9 mouse cellular contexts compared by ENCODE assay signal in genomic region chr6:29143608-29144007, GRCm38 (mm10). TPM values are rescaled to one million over a fixed set of nuclear protein-coding genes. Genes with fewer than 3 reads are reported as not detected.
A peak's percentile ranks its signal among the peaks of the same experiment; 100 is the strongest.
DNase-seq lines count a peak whose midpoint lies in the region; ATAC-seq and TF ChIP-seq lines count a peak whose summit lies in the region.
"Had no signal": no experiment of that assay in that cellular context is flagged by ENCODE, and none has a peak within 500 bp of the region (broad histone marks: within the 10 kb centered on the region; RNA-seq: fewer than 3 reads in every experiment).

No protein-coding gene starts in this region.

- no peak overlapping the region for H3K27ac ChIP-seq in left cerebral cortex, adult 2 months
- H3K27ac ChIP-seq in midbrain, embryonic 16.5 days (ENCODE audit: low read length), result peak overlapping the region; percentile 39; the same call in 1 of the 2 replicates
- H3K27ac ChIP-seq: embryonic facial prominence, embryonic 15.5 days had no signal

- no peaks in the 10 kb centered on the region for H3K27me3 ChIP-seq in midbrain, embryonic 16.5 days (ENCODE audit: control insufficient read depth, insufficient read depth, low read depth, low read length)
- H3K27me3 ChIP-seq: embryonic facial prominence, embryonic 15.5 days had no signal

- TF ChIP-seq CTCF in left cerebral cortex, adult 2 months (IDR thresholded peaks at IDR 0.05), result peak; percentile 90

- peak; percentile 41 for DNase-seq in left cerebral cortex, adult 11 months (ENCODE audit: low spot score)
- DNase-seq in left cerebral cortex, adult 8-10 months (ENCODE audit: low spot score in 2 of 2), result no peak
- DNase-seq in MN1 (ENCODE audit: low spot score), result peak; percentile 69
- DNase-seq in cerebellum, adult 9-11 months, result peak; percentile 52
- DNase-seq in gastrocnemius, postnatal 14 days, result peak; percentile 49
- peak; percentile 66 to 75 for DNase-seq in left cerebral cortex, adult 2 months (ENCODE audit: extremely low spot score in 1 of 2, low spot score in 2 of 2)

- H3K9me3 ChIP-seq in midbrain, embryonic 16.5 days (replicated peaks; ENCODE audit: control insufficient read depth, low read length, poor library complexity, severe bottlenecking), result no peaks in the 10 kb centered on the region
- H3K9me3 ChIP-seq: embryonic facial prominence, embryonic 15.5 days had no signal

- H3K9ac ChIP-seq in midbrain, embryonic 16.5 days (ENCODE audit: low read depth, low read length), result no peak overlapping the region
- H3K9ac ChIP-seq: embryonic facial prominence, embryonic 15.5 days had no signal

- intact Hi-C loops in gastrocnemius, postnatal 14 days (cut with DNase I; ENCODE audit: low total_unique reads), result loop anchor here (2.0 to 10.0 kb wide), 2 partner anchors 53 to 199 kb away; no protein-coding TSS in a partner anchor
- intact Hi-C loops in left cerebral cortex, adult 2 months (cut with DNase I), result loop anchor here (2.0 to 5.0 kb wide), 5 partner anchors 51 to 611 kb away; partner anchors contain the start of gene Lrrc4

- 0 out of 2 replicates have a peak, but pooled peaks have one; percentile 56 for ATAC-seq in midbrain, embryonic 16.5 days
- no peak for ATAC-seq in activated CD4-positive, CD25-positive, alpha-beta regulatory T cell, adult 4 months

- H3K36me3 ChIP-seq in midbrain, embryonic 16.5 days (ENCODE audit: control insufficient read depth, insufficient read depth, low read length), result peaks cover 2% of the 10 kb centered on the region; the same call in 1 of the 2 replicates

- no peak overlapping the region for H3K4me3 ChIP-seq in left cerebral cortex, adult 2 months
- no peak overlapping the region for H3K4me3 ChIP-seq in midbrain, embryonic 16.5 days (ENCODE audit: low read depth, low read length)
- H3K4me3 ChIP-seq: embryonic facial prominence, embryonic 15.5 days had no signal

- 41% methylated on average over 5 of the region's 5 CpGs for WGBS in midbrain, embryonic 16.5 days

- H3K4me2 ChIP-seq in midbrain, embryonic 16.5 days (ENCODE audit: low read length), result no peak overlapping the region
- H3K4me2 ChIP-seq: embryonic facial prominence, embryonic 15.5 days had no signal

- H3K4me1 ChIP-seq in midbrain, embryonic 16.5 days (ENCODE audit: control insufficient read depth, insufficient read depth, low read length), result no peaks in the 10 kb centered on the region
- H3K4me1 ChIP-seq: embryonic facial prominence, embryonic 15.5 days had no signal

RNA-seq across cellular contexts. Expression of gene Rbm28, which starts 21.2 kb away (rescaled TPM):
- total RNA-seq in left cerebral cortex, adult 8-10 months (2022), result 10 to 100 TPM; 29.5 to 37.0 (median 34.2) TPM
- 10 to 100 TPM; 13.6 to 13.8 TPM for total RNA-seq in gastrocnemius, postnatal 14 days (2021)
- total RNA-seq in left cerebral cortex, adult 2 months (2021), result 10 to 100 TPM; 51.0 to 52.3 TPM
- 43.1 and 43.4 TPM in 2 replicates for polyA plus RNA-seq in midbrain, embryonic 16.5 days (2015; fragmentation: Nextera tagmentation; extraction: Ambion mirVana)
- polyA plus RNA-seq in activated CD4-positive, CD25-positive, alpha-beta regulatory T cell, adult 4 months (2017; shearing (Covaris generic)), result 10 to 100 TPM; 44.7 to 54.4 TPM

RNA-seq across cellular contexts. Expression of gene Prrt4, which starts 35.8 kb away (rescaled TPM):
- 1 to 10 TPM; 3.8 to 4.7 (median 4.4) TPM for total RNA-seq in left cerebral cortex, adult 8-10 months (2022)
- total RNA-seq in gastrocnemius, postnatal 14 days (2021), result under 1 TPM; 0.64 to 0.88 TPM
- 1 to 10 TPM; 2.5 to 2.9 TPM for total RNA-seq in left cerebral cortex, adult 2 months (2021)
- polyA plus RNA-seq in midbrain, embryonic 16.5 days (2015; fragmentation: Nextera tagmentation; extraction: Ambion mirVana), result 11.4 and 11.6 TPM in 2 replicates
- polyA plus RNA-seq in activated CD4-positive, CD25-positive, alpha-beta regulatory T cell, adult 4 months (2017; shearing (Covaris generic)), result not detected

Comparison
In these comparisons a context has a peak if more than half of its experiments do, and no peak if none do; other contexts are left out.
1. DNase-seq: peak in left cerebral cortex, adult 11 months (single experiment), MN1 (single experiment), cerebellum, adult 9-11 months (single experiment), gastrocnemius, postnatal 14 days (single experiment) and left cerebral cortex, adult 2 months (2 of 2); none in left cerebral cortex, adult 8-10 months (0 of 2).